Mouse (Mus musculus): Measurements from ENCODE around the gene Lpin3.
A peak's percentile ranks its signal among the peaks of the same experiment; 100 is the strongest.

Gene Lpin3

GRCm38 (mm10) chr2:160880453-160881195 is at the start of gene Lpin3:
TSS of gene Lpin3 (plus strand) at chr2:160880670.
- DNase-seq (ENCODE audit: low read depth) = peak; percentile 24

- no peak for DNase-seq (ENCODE audit: low read depth)
Observed at GRCm38 (mm10) chr2:160840838-160841237, 39.6 kb upstream of the Lpin3 start.

- DNase-seq (ENCODE audit: low read depth) = no peak
Observed at GRCm38 (mm10) chr2:160847664-160848063, 32.8 kb upstream of the Lpin3 start.

- DNase-seq (ENCODE audit: low read depth) = no peak
Observed at GRCm38 (mm10) chr2:160848186-160848585, 32.3 kb upstream of the Lpin3 start.

- DNase-seq (ENCODE audit: low read depth) = no peak
Observed at GRCm38 (mm10) chr2:160849617-160850240, 30.7 kb upstream of the Lpin3 start.

GRCm38 (mm10) chr2:160850360-160850759 is 30.1 kb upstream of the Lpin3 start:
- no peak for DNase-seq (ENCODE audit: low read depth)

- no peak for DNase-seq (ENCODE audit: low read depth)
Observed at GRCm38 (mm10) chr2:160854687-160855086, 25.8 kb upstream of the Lpin3 start.

GRCm38 (mm10) chr2:160856359-160857102 is 23.9 kb upstream of the Lpin3 start:
- DNase-seq (ENCODE audit: low read depth) = peak; percentile 14

GRCm38 (mm10) chr2:160860363-160860762 is 20.1 kb upstream of the Lpin3 start:
- peak; percentile 82 for DNase-seq (ENCODE audit: low read depth)

- peak; percentile 50 for DNase-seq (ENCODE audit: low read depth)
Observed at GRCm38 (mm10) chr2:160864112-160864511, 16.4 kb upstream of the Lpin3 start.

GRCm38 (mm10) chr2:160865266-160865665 is 15.2 kb upstream of the Lpin3 start:
- DNase-seq (ENCODE audit: low read depth) = no peak

GRCm38 (mm10) chr2:160869446-160869845 is 11.0 kb upstream of the Lpin3 start:
- no peak for DNase-seq (ENCODE audit: low read depth)

GRCm38 (mm10) chr2:160871310-160871709 is 9.2 kb upstream of the Lpin3 start:
- DNase-seq (ENCODE audit: low read depth) = no peak

- peak; percentile 23 for DNase-seq (ENCODE audit: low read depth)
Observed at GRCm38 (mm10) chr2:160872395-160872794, 8.1 kb upstream of the Lpin3 start.

- peak; percentile 84 for DNase-seq (ENCODE audit: low read depth)
Observed at GRCm38 (mm10) chr2:160872890-160873382, 7.5 kb upstream of the Lpin3 start, which contains the start of gene Zhx3. TSS of gene Zhx3 (minus strand) at chr2:160872998.

GRCm38 (mm10) chr2:160874231-160874877 is 6.1 kb upstream of the Lpin3 start:
- DNase-seq (ENCODE audit: low read depth) = no peak

- peak; percentile 39 for DNase-seq (ENCODE audit: low read depth)
Observed at GRCm38 (mm10) chr2:160876115-160876514, 4.4 kb upstream of the Lpin3 start.

GRCm38 (mm10) chr2:160881462-160882101 is 1.1 kb downstream of the Lpin3 start:
- no peak for DNase-seq (ENCODE audit: low read depth)

GRCm38 (mm10) chr2:160882436-160882835 is 2.0 kb downstream of the Lpin3 start:
- no peak for DNase-seq (ENCODE audit: low read depth)

GRCm38 (mm10) chr2:160883912-160884311 is 3.4 kb downstream of the Lpin3 start:
- no peak for DNase-seq (ENCODE audit: low read depth)

- peak; percentile 71 for DNase-seq (ENCODE audit: low read depth)
Observed at GRCm38 (mm10) chr2:160884830-160885229, 4.4 kb downstream of the Lpin3 start.

- DNase-seq (ENCODE audit: low read depth) = no peak
Observed at GRCm38 (mm10) chr2:160886221-160886620, 5.8 kb downstream of the Lpin3 start.

Data from 416B (cell line).